Comparison of ENCODE assay signal across 9 mouse cellular contexts in the genomic region with DNA sequence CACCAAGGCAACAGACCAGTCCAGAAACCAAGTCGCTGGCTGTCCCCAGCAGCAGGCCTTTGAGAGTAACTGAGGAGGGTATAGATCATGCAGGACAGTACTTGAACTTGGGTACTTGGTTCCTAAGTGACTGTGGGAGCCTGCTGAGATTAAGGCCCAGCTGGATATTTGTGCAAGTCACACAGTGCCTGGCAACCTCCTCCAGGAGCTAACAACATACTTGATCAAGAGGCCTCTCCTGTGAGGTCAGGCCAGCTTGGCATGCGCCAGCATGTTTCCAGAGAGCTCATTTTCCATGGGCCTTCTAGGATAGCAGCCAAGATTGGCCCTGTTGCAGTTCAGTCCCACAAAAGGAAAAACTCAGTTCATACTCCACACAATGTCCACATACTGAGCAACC. TPM values are rescaled to one million over a fixed set of nuclear protein-coding genes. Genes with fewer than 3 reads are reported as not detected.
A peak's percentile ranks its signal among the peaks of the same experiment; 100 is the strongest.
DNase-seq lines count a peak whose midpoint lies in the region; ATAC-seq and TF ChIP-seq lines count a peak whose summit lies in the region.
"Had no signal": no experiment of that assay in that cellular context is flagged by ENCODE, and none has a peak within 500 bp of the region (broad histone marks: within the 10 kb centered on the region; RNA-seq: fewer than 3 reads in every experiment).

No protein-coding gene starts in this region.

- no peak overlapping the region for H3K4me3 ChIP-seq in hindbrain, embryonic 15.5 days
- no peak overlapping the region for H3K4me3 ChIP-seq in hindbrain, embryonic 12.5 days
- no peak overlapping the region for H3K4me3 ChIP-seq in embryonic facial prominence, embryonic 14.5 days (ENCODE audit: low read depth, low read length)
- H3K4me3 ChIP-seq in heart, embryonic 15.5 days: no peak overlapping the region
- H3K4me3 ChIP-seq in lung, postnatal 0 days (ENCODE audit: low read depth, low read length): no peak overlapping the region

- ATAC-seq in hindbrain, embryonic 15.5 days (ENCODE audit: low FRiP score, low read depth): peak; percentile 68; the same call in 1 of the 2 replicates
- no peak for ATAC-seq in hindbrain, embryonic 12.5 days (ENCODE audit: low FRiP score)
- peak; percentile 12; the same call in 1 of the 2 replicates for ATAC-seq in embryonic facial prominence, embryonic 14.5 days (ENCODE audit: low read depth)
- peak; percentile 25; the same call in 1 of the 2 replicates for ATAC-seq in heart, embryonic 15.5 days (replicated peaks; ENCODE audit: insufficient number of reproducible peaks, insufficient read depth, low FRiP score, low read depth)
- ATAC-seq in lung, postnatal 0 days: peak; percentile 54
- ATAC-seq in granulocyte monocyte progenitor cell, adult 5-6 weeks (replicated peaks; ENCODE audit: poor library complexity, severe bottlenecking): no peak

- H3K9ac ChIP-seq in hindbrain, embryonic 15.5 days: no peak overlapping the region
- H3K9ac ChIP-seq in hindbrain, embryonic 12.5 days: no peak overlapping the region
- no peak overlapping the region for H3K9ac ChIP-seq in embryonic facial prominence, embryonic 14.5 days (ENCODE audit: low read depth, low read length)
- H3K9ac ChIP-seq in heart, embryonic 15.5 days: no peak overlapping the region
- no peak overlapping the region for H3K9ac ChIP-seq in lung, postnatal 0 days (replicated peaks; ENCODE audit: low read depth)

- H3K36me3 ChIP-seq in hindbrain, embryonic 15.5 days: no peaks in the 10 kb centered on the region
- H3K36me3 ChIP-seq in hindbrain, embryonic 12.5 days: no peaks in the 10 kb centered on the region
- no peaks in the 10 kb centered on the region for H3K36me3 ChIP-seq in embryonic facial prominence, embryonic 14.5 days (ENCODE audit: control insufficient read depth, insufficient read depth, low read length)
- no peaks in the 10 kb centered on the region for H3K36me3 ChIP-seq in heart, embryonic 15.5 days
- no peaks in the 10 kb centered on the region for H3K36me3 ChIP-seq in lung, postnatal 0 days (ENCODE audit: insufficient read depth, low read length)

- H3K27me3 ChIP-seq in hindbrain, embryonic 15.5 days: peaks cover 58% of the 10 kb centered on the region
- H3K27me3 ChIP-seq in hindbrain, embryonic 12.5 days: peaks cover 92% of the 10 kb centered on the region
- H3K27me3 ChIP-seq in embryonic facial prominence, embryonic 14.5 days (replicated peaks; ENCODE audit: control insufficient read depth, insufficient read depth, low read length): 0 out of 2 replicates have a peak, but pooled peaks cover 3% of the 10 kb centered on the region
- H3K27me3 ChIP-seq in heart, embryonic 15.5 days: no peaks in the 10 kb centered on the region
- H3K27me3 ChIP-seq in lung, postnatal 0 days (replicated peaks; ENCODE audit: insufficient read depth, low read length): no peaks in the 10 kb centered on the region

- no peak overlapping the region for H3K4me2 ChIP-seq in hindbrain, embryonic 15.5 days
- H3K4me2 ChIP-seq in hindbrain, embryonic 12.5 days (replicated peaks): no peak overlapping the region
- no peak overlapping the region for H3K4me2 ChIP-seq in embryonic facial prominence, embryonic 14.5 days (ENCODE audit: low read depth, low read length)
- no peak overlapping the region for H3K4me2 ChIP-seq in heart, embryonic 15.5 days
- no peak overlapping the region for H3K4me2 ChIP-seq in lung, postnatal 0 days (replicated peaks; ENCODE audit: low read depth, low read length)

- H3K27ac ChIP-seq in hindbrain, embryonic 15.5 days (replicated peaks): no peak overlapping the region
- no peak overlapping the region for H3K27ac ChIP-seq in hindbrain, embryonic 12.5 days
- no peak overlapping the region for H3K27ac ChIP-seq in embryonic facial prominence, embryonic 14.5 days (replicated peaks; ENCODE audit: low read depth, low read length)
- peak overlapping the region; percentile 82 for H3K27ac ChIP-seq in heart, embryonic 15.5 days
- H3K27ac ChIP-seq in lung, postnatal 0 days (ENCODE audit: low read length): peak overlapping the region; percentile 89

- DNase-seq in embryonic facial prominence, embryonic 14.5 days (ENCODE audit: low spot score): peak; percentile 83
- DNase-seq in lung, postnatal 0 days (ENCODE audit: low spot score): peak; percentile 94
- no peak for DNase-seq in spleen, postnatal 4 days (ENCODE audit: low spot score in 2 of 2)
- no peak for DNase-seq in layer of hippocampus, adult 9-10 months (ENCODE audit: low spot score)
- DNase-seq: thymus, adult 18-20 months had no signal

- H3K4me1 ChIP-seq in hindbrain, embryonic 15.5 days (replicated peaks): peaks cover 19% of the 10 kb centered on the region
- H3K4me1 ChIP-seq in hindbrain, embryonic 12.5 days: peaks cover 27% of the 10 kb centered on the region
- H3K4me1 ChIP-seq in embryonic facial prominence, embryonic 14.5 days (ENCODE audit: control insufficient read depth, insufficient read depth, low read length): peaks cover 25% of the 10 kb centered on the region
- H3K4me1 ChIP-seq in heart, embryonic 15.5 days (replicated peaks): peaks cover 56% of the 10 kb centered on the region
- H3K4me1 ChIP-seq in lung, postnatal 0 days (ENCODE audit: insufficient read depth, low read depth, low read length): peaks cover 14% of the 10 kb centered on the region; the same call in 1 of the 2 replicates

- no peaks in the 10 kb centered on the region for H3K9me3 ChIP-seq in hindbrain, embryonic 15.5 days
- H3K9me3 ChIP-seq in hindbrain, embryonic 12.5 days (replicated peaks): no peaks in the 10 kb centered on the region
- H3K9me3 ChIP-seq in embryonic facial prominence, embryonic 14.5 days (ENCODE audit: control insufficient read depth, low read length): no peaks in the 10 kb centered on the region
- H3K9me3 ChIP-seq in heart, embryonic 15.5 days (replicated peaks): no peaks in the 10 kb centered on the region
- no peaks in the 10 kb centered on the region for H3K9me3 ChIP-seq in lung, postnatal 0 days (ENCODE audit: low read length)

- TF ChIP-seq EP300 in lung, postnatal 0 days (IDR thresholded peaks at IDR 0.05): peak; percentile 91

- no peak for TF ChIP-seq CTCF in lung, postnatal 0 days (IDR thresholded peaks at IDR 0.05)

- 59% methylated on average over 2 of the region's 2 CpGs for WGBS in hindbrain, embryonic 15.5 days
- 65% methylated on average over 2 of the region's 2 CpGs for WGBS in hindbrain, embryonic 12.5 days
- 62% methylated on average over 2 of the region's 2 CpGs for WGBS in embryonic facial prominence, embryonic 14.5 days
- whole genome bisulfite sequencing in heart, embryonic 15.5 days: 45% methylated on average over 2 of the region's 2 CpGs
- WGBS in lung, postnatal 0 days: 39% methylated on average over 2 of the region's 2 CpGs

RNA-seq across cellular contexts. Expression of gene Hes1, which starts 7.3 kb away (rescaled TPM):
- 14.5 and 17.0 TPM in 2 replicates for polyA plus RNA-seq in hindbrain, embryonic 15.5 days (2015; fragmentation: Nextera tagmentation; extraction: Ambion mirVana)
- polyA plus RNA-seq in hindbrain, embryonic 12.5 days (2016; fragmentation: Nextera tagmentation; extraction: Ambion mirVana): 39.5 and 40.3 TPM in 2 replicates
- polyA plus RNA-seq in embryonic facial prominence, embryonic 14.5 days (2014; fragmentation: Nextera tagmentation; extraction: Ambion mirVana): 49.8 and 53.5 TPM in 2 replicates
- 23.2 and 29.0 TPM in 2 replicates for polyA plus RNA-seq in heart, embryonic 15.5 days (2015; fragmentation: Nextera tagmentation; extraction: Ambion mirVana)
- polyA plus RNA-seq in lung, postnatal 0 days (2015; fragmentation: Nextera tagmentation; extraction: Ambion mirVana): 89.1 and 93.9 TPM in 2 replicates
- not detected in 2 replicates for total RNA-seq in granulocyte monocyte progenitor cell, adult 5-6 weeks (2014; fragmentation: Nextera tagmentation)
- total RNA-seq in granulocyte monocyte progenitor cell, adult 5-6 weeks (2017): not detected in 2 replicates

Comparison
In these comparisons a context has a peak if more than half of its experiments do, and no peak if none do; other contexts are left out.
1. ATAC-seq: peak in hindbrain, embryonic 15.5 days (single experiment), embryonic facial prominence, embryonic 14.5 days (single experiment), heart, embryonic 15.5 days (single experiment) and lung, postnatal 0 days (single experiment); none in hindbrain, embryonic 12.5 days (single experiment) and granulocyte monocyte progenitor cell, adult 5-6 weeks (single experiment).
2. H3K27ac ChIP-seq: peak in heart, embryonic 15.5 days (single experiment) and lung, postnatal 0 days (single experiment); none in hindbrain, embryonic 15.5 days (single experiment), hindbrain, embryonic 12.5 days (single experiment) and embryonic facial prominence, embryonic 14.5 days (single experiment).
3. DNase-seq: peak in embryonic facial prominence, embryonic 14.5 days (single experiment) and lung, postnatal 0 days (single experiment); none in spleen, postnatal 4 days (0 of 2) and layer of hippocampus, adult 9-10 months (single experiment).